Mouse (Mus musculus) neural tube, embryonic 15.5 days (tissue): ENCODE measurements around the gene Gm49486. TPM values are rescaled to one million over a fixed set of nuclear protein-coding genes. Genes with fewer than 3 reads are reported as not detected.

ENCODE experiments used
- ATAC-seq: fragments of 200-750 bp; cut with Nextera tagmentation; 2 replicates; pipeline ENCODE4 v1.8.0; 2017; ENCODE audit warnings: mild to moderate bottlenecking, moderate TSS enrichment, moderate library complexity; ENCODE audit not compliant: low FRiP score
- H3K27ac ChIP-seq: fragments of 300-500 bp; sonication (generic); replicated peaks from 2 replicates; pipeline ENCODE4 v1.5.1; 2015; ENCODE audit warnings: mild to moderate bottlenecking, inconsistent platforms
- H3K27me3 ChIP-seq: fragments of 300-500 bp; sonication (generic); replicated peaks from 2 replicates; pipeline ENCODE4 v1.6.1; 2015; ENCODE audit warnings: inconsistent platforms
- H3K36me3 ChIP-seq: fragments of 300-500 bp; sonication (generic); 2 replicates; pipeline ENCODE4 v1.6.1; 2015; ENCODE audit warnings: inconsistent platforms
- H3K4me1 ChIP-seq: fragments of 300-500 bp; sonication (generic); 2 replicates; pipeline ENCODE4 v1.6.1; 2015; ENCODE audit warnings: inconsistent platforms
- H3K4me2 ChIP-seq: fragments of 300-500 bp; sonication (generic); 2 replicates; pipeline ENCODE4 v1.6.1; 2015; ENCODE audit warnings: inconsistent platforms, mild to moderate bottlenecking, moderate library complexity
- H3K4me3 ChIP-seq: fragments of 300-500 bp; sonication (generic); replicated peaks from 2 replicates; pipeline ENCODE4 v1.5.1; 2015; ENCODE audit warnings: mild to moderate bottlenecking, inconsistent platforms
- H3K9ac ChIP-seq: fragments of 300-500 bp; sonication (generic); replicated peaks from 2 replicates; pipeline ENCODE4 v1.6.1; 2015; ENCODE audit warnings: mild to moderate bottlenecking, inconsistent platforms
- H3K9me3 ChIP-seq: fragments of 300-500 bp; sonication (generic); replicated peaks from 2 replicates; pipeline ENCODE4 v1.6.1; 2016; ENCODE audit warnings: inconsistent platforms
- WGBS: fragments of 180-500 bp; shearing (Covaris S2); methylation state at CpG from one replicate; pipeline ENCODE4 v1.1.7; 2015; ENCODE audit warnings: mixed read lengths; 5-methylcytosine and 5-hydroxymethylcytosine counted together
- polyA plus RNA-seq: library from polyadenylated mRNA; unstranded; fragments of >200 nt; fragmentation: Nextera tagmentation; extraction: Ambion mirVana; gene quantifications from 2 replicates; pipeline ENCODE4 v1.2.1, GENCODE M21; 2015

The Gm49486 gene
- polyA plus RNA-seq, 1 experiment from 2014 or later, result 1.3 TPM

DNA sequence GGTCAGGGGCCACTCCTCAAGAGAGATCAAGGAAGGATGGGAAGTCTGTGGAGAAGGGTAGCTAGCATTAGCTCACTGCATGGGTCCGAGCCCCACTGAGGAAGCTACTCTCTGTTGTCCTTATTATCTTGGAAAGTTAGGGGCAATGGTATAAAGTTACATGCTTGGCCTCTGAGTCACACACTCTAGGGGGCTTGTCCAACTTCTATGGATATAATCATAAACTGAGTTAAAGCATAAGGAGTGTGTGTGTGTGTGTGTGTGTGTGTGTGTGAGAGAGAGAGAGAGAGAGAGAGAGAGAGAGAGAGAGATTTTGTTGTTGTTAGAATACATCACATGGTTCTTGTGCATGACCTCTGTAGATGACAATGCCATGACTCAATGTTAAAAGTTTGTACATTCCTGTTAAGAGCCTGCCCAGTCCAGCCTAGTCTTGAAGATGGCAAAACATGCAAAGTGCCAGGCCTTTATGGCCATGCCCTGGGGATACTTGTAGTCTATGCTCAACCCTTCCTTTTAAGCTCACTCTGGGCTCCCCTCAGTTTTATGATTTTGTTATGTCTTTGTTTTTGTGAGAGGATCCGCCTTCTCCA, 70.5 kb downstream of the Gm49486 start:
- no peak for ATAC-seq
- Histone ChIP-seq H3K4me1 (no peaks in the 10 kb centered on the region), H3K9me3 (no peaks in the 10 kb centered on the region), H3K9ac (no peak overlapping the region), H3K27me3 (no peaks in the 10 kb centered on the region), H3K36me3 (no peaks in the 10 kb centered on the region), H3K4me3 (no peak overlapping the region), H3K27ac (no peak overlapping the region), H3K4me2 (no peak overlapping the region)
- WGBS, result 76% methylated on average over 2 of the region's 2 CpGs

DNA sequence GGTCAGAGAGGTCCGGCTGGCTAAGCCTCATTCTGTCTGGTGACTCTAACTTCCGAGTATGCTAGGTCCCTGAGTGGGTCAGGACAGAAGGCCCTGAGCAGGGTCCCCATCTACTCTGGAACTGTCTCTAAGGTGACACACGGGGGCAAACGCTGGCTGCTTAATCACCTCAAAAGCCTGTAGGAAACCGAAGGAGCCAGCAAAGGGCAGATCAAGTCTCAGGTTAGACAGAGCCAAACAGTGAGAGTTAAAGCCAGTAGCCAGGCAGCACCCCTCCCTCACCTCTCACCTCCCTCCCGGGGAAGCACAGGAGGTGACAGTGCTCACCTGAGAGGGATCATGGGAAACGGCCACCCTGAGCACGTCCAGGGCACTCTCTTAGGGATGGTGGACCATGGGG, 74.5 kb downstream of the Gm49486 start:
- no peaks in the 10 kb centered on the region for H3K27me3 ChIP-seq
- H3K27ac ChIP-seq, result no peak overlapping the region
- H3K9ac ChIP-seq, result no peak overlapping the region
- H3K9me3 ChIP-seq, result no peaks in the 10 kb centered on the region
- ATAC-seq, result no peak
- 92% methylated on average over 8 of the region's 8 CpGs for WGBS
- H3K36me3 ChIP-seq, result peaks cover 11% of the 10 kb centered on the region; the same call in 1 of the 2 replicates
- H3K4me2 ChIP-seq, result no peak overlapping the region
- no peaks in the 10 kb centered on the region for H3K4me1 ChIP-seq
- no peak overlapping the region for H3K4me3 ChIP-seq

DNA sequence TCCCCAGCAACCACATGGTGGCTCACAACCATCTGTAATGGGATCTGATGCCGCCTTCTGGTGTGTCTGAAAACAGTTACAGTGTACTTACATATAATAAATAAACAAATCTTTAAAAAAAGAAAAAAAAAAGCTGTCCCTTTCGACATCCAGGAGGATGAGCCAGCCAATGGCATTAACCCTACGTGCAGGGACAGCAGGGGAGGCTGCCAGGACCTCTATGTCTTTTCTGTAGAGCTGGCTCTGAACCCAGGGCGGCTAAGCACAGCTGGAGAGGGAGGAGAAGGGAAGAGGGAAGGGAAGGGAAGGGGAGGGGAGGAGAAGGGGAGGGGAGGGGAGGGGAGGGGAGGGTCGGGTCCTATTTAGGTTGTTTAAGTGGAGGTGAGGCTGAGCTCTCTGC, 75.6 kb downstream of the Gm49486 start:
- H3K9me3 ChIP-seq, result no peaks in the 10 kb centered on the region
- H3K9ac ChIP-seq, result no peak overlapping the region
- H3K4me3 ChIP-seq, result no peak overlapping the region
- H3K4me2 ChIP-seq, result no peak overlapping the region
- no peak for ATAC-seq
- no peaks in the 10 kb centered on the region for H3K27me3 ChIP-seq
- no peaks in the 10 kb centered on the region for H3K4me1 ChIP-seq
- peaks cover 11% of the 10 kb centered on the region; the same call in 1 of the 2 replicates for H3K36me3 ChIP-seq
- 67% methylated on average over 4 of the region's 5 CpGs for WGBS
- no peak overlapping the region for H3K27ac ChIP-seq

DNA sequence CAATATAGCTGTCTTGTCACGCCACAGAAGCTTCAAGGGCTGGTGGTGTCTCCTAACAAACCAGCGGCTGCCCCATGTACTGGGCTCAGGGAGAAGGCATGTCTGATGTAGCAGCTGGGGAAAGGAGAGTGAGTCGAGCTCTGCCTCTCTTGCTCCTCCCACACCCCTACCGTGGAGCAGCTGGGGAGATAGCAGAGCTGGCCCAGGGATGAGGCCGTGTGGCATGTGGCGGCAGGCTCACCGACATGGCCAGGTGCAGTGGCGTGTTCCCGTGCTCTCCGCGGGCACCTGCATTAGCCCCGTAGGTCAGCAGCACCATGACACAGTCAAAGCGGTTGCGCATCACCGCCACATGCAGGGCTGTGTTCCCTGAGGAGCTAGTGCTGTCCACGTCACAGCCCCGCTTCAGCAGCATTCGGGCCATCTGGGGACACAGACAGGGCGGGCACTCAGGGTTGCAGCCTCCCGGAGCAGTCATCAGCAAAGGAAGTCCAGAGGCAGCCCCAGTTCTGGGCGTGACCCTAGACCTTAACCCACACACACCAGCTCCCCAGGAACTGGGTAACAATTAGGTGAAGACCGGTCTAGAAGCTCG, 76.9 kb downstream of the Gm49486 start:
- H3K9me3 ChIP-seq, result no peaks in the 10 kb centered on the region
- no peak overlapping the region for H3K4me3 ChIP-seq
- H3K27ac ChIP-seq, result no peak overlapping the region
- ATAC-seq, result no peak
- no peak overlapping the region for H3K4me2 ChIP-seq
- H3K27me3 ChIP-seq, result no peaks in the 10 kb centered on the region
- peaks cover 11% of the 10 kb centered on the region for H3K36me3 ChIP-seq
- H3K9ac ChIP-seq, result no peak overlapping the region
- WGBS, result 81% methylated on average over 23 of the region's 23 CpGs
- no peaks in the 10 kb centered on the region for H3K4me1 ChIP-seq

Other genes with a start within 250 kb of the Gm49486 start
- gene H1f0, start 200.9 kb upstream of the Gm49486 start, polyA plus RNA-seq, result 169 and 222 TPM in 2 replicates
- 0.14 and 0.17 TPM in 2 replicates for gene Galr3, start 187.5 kb upstream of the Gm49486 start, polyA plus RNA-seq
- gene Ankrd54, start 166.5 kb upstream of the Gm49486 start, polyA plus RNA-seq, result 52.4 and 52.8 TPM in 2 replicates
- gene Eif3l, start 154.2 kb upstream of the Gm49486 start, polyA plus RNA-seq, result 164 and 193 TPM in 2 replicates
- 11.6 and 12.2 TPM in 2 replicates for gene Micall1, start 120.5 kb upstream of the Gm49486 start, polyA plus RNA-seq
- 248 and 249 TPM in 2 replicates for gene Polr2f, start 88.4 kb upstream of the Gm49486 start, polyA plus RNA-seq
- gene 1700088E04Rik, start 88.1 kb upstream of the Gm49486 start, polyA plus RNA-seq, result 11.3 and 12.6 TPM in 2 replicates
- gene Sox10, start 64.2 kb upstream of the Gm49486 start, polyA plus RNA-seq, result 11.6 and 13.4 TPM in 2 replicates
- 89.9 and 99.7 TPM in 2 replicates for gene Pick1, start 218 bp upstream of the Gm49486 start, polyA plus RNA-seq
- 0.27 and 0.40 TPM in 2 replicates for gene Slc16a8, start 25.4 kb downstream of the Gm49486 start, polyA plus RNA-seq
- gene Baiap2l2, start 56.1 kb downstream of the Gm49486 start, polyA plus RNA-seq, result 2.0 and 4.0 TPM in 2 replicates
- 26.1 and 27.9 TPM in 2 replicates for gene Pla2g6, start 99.0 kb downstream of the Gm49486 start, polyA plus RNA-seq
- 0.81 and 1.7 TPM in 2 replicates for gene Maff, start 117.2 kb downstream of the Gm49486 start, polyA plus RNA-seq
- 43.1 and 46.3 TPM in 2 replicates for gene Tmem184b, start 174.2 kb downstream of the Gm49486 start, polyA plus RNA-seq
- 178 and 216 TPM in 2 replicates for gene Csnk1e, start 226.2 kb downstream of the Gm49486 start, polyA plus RNA-seq